Mouse (Mus musculus): ENCODE data around the gene Efcab6. TPM values are rescaled to one million over a fixed set of nuclear protein-coding genes. Genes with fewer than 3 reads are reported as not detected.

Gene Efcab6
- polyA plus RNA-seq, 1 experiment from 2014 or later = 0.46 TPM

DNA sequence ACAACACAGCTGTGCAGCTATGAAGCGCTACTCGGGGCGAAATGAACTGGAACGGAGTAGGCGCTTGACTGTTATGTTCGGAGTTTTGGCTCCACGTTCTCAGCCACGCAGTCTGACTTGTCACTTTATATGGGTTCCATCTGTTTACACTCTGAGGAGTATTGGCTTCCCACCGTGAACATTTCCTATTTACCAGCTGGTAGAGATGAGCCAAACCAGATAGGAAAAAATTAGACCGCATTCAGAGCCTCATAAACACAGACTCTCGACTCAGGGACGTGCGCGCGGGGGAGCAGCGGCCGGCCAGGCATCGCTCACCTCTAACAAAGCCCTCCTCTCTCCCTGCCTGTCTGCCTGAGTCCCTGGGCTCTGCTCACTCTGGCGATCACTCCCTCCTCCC, 67.1 kb downstream of the Efcab6 start:
- ATAC-seq (ENCODE audit: insufficient number of reproducible peaks, low FRiP score, low TSS enrichment, low read depth) = peak; percentile 65; the same call in 1 of the 2 replicates
- Histone ChIP-seq H3K27me3 (peaks cover 48% of the 10 kb centered on the region), H3K9ac (no peak overlapping the region), H3K4me1 (peaks cover 11% of the 10 kb centered on the region; the same call in 1 of the 2 replicates), H3K4me3 (no peak overlapping the region), H3K27ac (no peak overlapping the region), H3K9me3 (no peaks in the 10 kb centered on the region), H3K36me3 (no peaks in the 10 kb centered on the region), H3K4me2 (0 out of 2 replicates have a peak overlapping the region, but pooled peaks have one; percentile 10)
- 8% methylated on average over 19 of the region's 19 CpGs for WGBS

GRCm38 (mm10) chr15:83997550-83997949, 67.6 kb downstream of the Efcab6 start:
- H3K9ac ChIP-seq = no peak overlapping the region
- no peak overlapping the region for H3K4me2 ChIP-seq
- H3K27ac ChIP-seq = no peak overlapping the region
- no peaks in the 10 kb centered on the region for H3K36me3 ChIP-seq
- no peak for ATAC-seq (ENCODE audit: insufficient number of reproducible peaks, low FRiP score, low TSS enrichment, low read depth)
- H3K4me1 ChIP-seq = peaks cover 11% of the 10 kb centered on the region; the same call in 1 of the 2 replicates
- H3K9me3 ChIP-seq = no peaks in the 10 kb centered on the region
- peaks cover 54% of the 10 kb centered on the region for H3K27me3 ChIP-seq
- 18% methylated on average over 4 of the region's 4 CpGs for WGBS
- no peak overlapping the region for H3K4me3 ChIP-seq

DNA sequence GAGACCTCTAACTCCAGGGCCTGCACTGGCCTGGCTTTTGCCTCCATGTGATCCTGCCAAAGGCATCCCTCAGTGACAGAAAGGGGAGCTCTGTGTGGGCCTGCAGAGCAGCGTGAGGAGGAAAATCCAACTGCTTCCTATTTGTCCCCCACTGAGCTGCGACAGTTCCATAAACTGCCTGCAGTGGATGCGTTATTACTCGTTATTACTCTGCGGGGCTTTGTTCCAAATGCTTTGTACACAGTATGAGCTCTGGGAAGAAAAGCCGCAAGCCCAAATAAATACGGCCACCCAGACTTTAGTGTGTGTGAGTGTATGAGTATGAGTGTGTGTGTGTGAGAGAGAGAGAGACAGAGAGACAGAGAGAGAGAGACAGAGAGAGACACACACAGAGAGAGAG, 68.3 kb downstream of the Efcab6 start:
- H3K9ac ChIP-seq = no peak overlapping the region
- WGBS = 26% methylated on average over 7 of the region's 7 CpGs
- no peaks in the 10 kb centered on the region for H3K36me3 ChIP-seq
- ATAC-seq (ENCODE audit: insufficient number of reproducible peaks, low FRiP score, low TSS enrichment, low read depth) = no peak
- H3K27ac ChIP-seq = no peak overlapping the region
- no peak overlapping the region for H3K4me2 ChIP-seq
- peaks cover 11% of the 10 kb centered on the region; the same call in 1 of the 2 replicates for H3K4me1 ChIP-seq
- H3K9me3 ChIP-seq = no peaks in the 10 kb centered on the region
- H3K4me3 ChIP-seq = no peak overlapping the region
- peaks cover 59% of the 10 kb centered on the region for H3K27me3 ChIP-seq

DNA sequence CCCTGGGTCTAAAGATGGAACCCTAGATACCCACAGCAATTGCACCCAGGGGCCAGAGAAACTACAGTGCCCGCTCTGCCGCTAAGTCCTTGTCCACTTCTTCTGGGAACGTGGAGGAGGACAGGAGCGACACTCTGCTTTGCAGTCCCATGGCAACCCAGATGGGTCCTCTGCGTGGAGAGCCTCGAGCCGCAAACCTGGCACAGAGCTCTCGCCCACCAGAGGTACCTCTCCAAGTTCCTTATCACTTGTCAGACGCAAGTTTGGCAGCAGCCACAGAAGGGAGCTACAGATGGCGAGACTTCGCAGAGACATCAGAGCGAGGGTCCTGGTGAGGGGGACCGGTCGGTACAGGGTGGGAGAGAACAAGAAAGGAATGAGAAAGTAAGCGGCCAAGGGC, 73.0 kb downstream of the Efcab6 start:
- no peak for ATAC-seq (ENCODE audit: insufficient number of reproducible peaks, low FRiP score, low TSS enrichment, low read depth)
- no peaks in the 10 kb centered on the region for H3K36me3 ChIP-seq
- H3K9me3 ChIP-seq = no peaks in the 10 kb centered on the region
- 87% methylated on average over 15 of the region's 15 CpGs for WGBS
- no peak overlapping the region for H3K27ac ChIP-seq
- H3K4me3 ChIP-seq = no peak overlapping the region
- H3K4me1 ChIP-seq = peaks cover 13% of the 10 kb centered on the region
- peaks cover 51% of the 10 kb centered on the region for H3K27me3 ChIP-seq
- no peak overlapping the region for H3K9ac ChIP-seq
- no peak overlapping the region for H3K4me2 ChIP-seq

DNA sequence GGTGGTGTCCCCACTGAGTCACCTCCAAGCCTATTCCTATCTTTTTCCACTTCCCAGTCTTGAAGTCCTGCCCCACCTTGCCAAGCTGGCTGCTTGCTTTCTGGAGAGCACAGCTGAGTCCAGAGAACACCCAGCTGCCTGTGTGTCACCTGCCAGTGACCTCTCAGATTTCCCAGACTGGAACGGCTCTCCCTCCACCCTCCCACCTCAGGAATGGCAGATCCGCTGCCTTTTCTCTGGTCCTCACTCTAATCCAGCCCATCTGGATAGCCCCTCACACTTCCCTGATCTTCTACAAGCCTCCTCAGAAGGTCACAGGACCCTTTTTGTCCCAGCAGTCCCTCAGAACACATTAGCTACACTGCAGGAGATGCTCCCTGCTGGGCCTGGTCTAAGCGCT, 73.7 kb downstream of the Efcab6 start:
- Histone ChIP-seq H3K4me1 (peaks cover 14% of the 10 kb centered on the region), H3K9ac (no peak overlapping the region), H3K4me2 (no peak overlapping the region), H3K4me3 (no peak overlapping the region), H3K27ac (no peak overlapping the region), H3K36me3 (no peaks in the 10 kb centered on the region), H3K27me3 (peaks cover 46% of the 10 kb centered on the region), H3K9me3 (no peaks in the 10 kb centered on the region)
- ATAC-seq (ENCODE audit: insufficient number of reproducible peaks, low FRiP score, low TSS enrichment, low read depth) = no peak
- WGBS = 12% methylated on average over 3 of the region's 3 CpGs

- 73% methylated on average over 5 of the region's 5 CpGs for WGBS
Measured at GRCm38 (mm10) chr15:83989241-83989640, 75.9 kb downstream of the Efcab6 start.

GRCm38 (mm10) chr15:83988087-83988486, 77.1 kb downstream of the Efcab6 start:
- WGBS = 34% methylated on average over 7 of the region's 7 CpGs
- Histone ChIP-seq H3K27me3 (peaks cover 36% of the 10 kb centered on the region), H3K27ac (no peak overlapping the region), H3K4me2 (no peak overlapping the region), H3K9me3 (no peaks in the 10 kb centered on the region), H3K4me1 (peaks cover 14% of the 10 kb centered on the region), H3K4me3 (no peak overlapping the region), H3K9ac (no peak overlapping the region), H3K36me3 (no peaks in the 10 kb centered on the region)
- ATAC-seq (ENCODE audit: insufficient number of reproducible peaks, low FRiP score, low TSS enrichment, low read depth) = no peak

More at GRCm38 (mm10) chr15:83989241-83989640, 75.9 kb downstream of the Efcab6 start:
- no peak overlapping the region for H3K27ac ChIP-seq
- no peak for ATAC-seq (ENCODE audit: insufficient number of reproducible peaks, low FRiP score, low TSS enrichment, low read depth)
- no peak overlapping the region for H3K9ac ChIP-seq
- H3K9me3 ChIP-seq = no peaks in the 10 kb centered on the region
- no peak overlapping the region for H3K4me2 ChIP-seq
- H3K27me3 ChIP-seq = peaks cover 35% of the 10 kb centered on the region
- H3K4me3 ChIP-seq = no peak overlapping the region
- peaks cover 14% of the 10 kb centered on the region for H3K4me1 ChIP-seq
- H3K36me3 ChIP-seq = no peaks in the 10 kb centered on the region

DNA sequence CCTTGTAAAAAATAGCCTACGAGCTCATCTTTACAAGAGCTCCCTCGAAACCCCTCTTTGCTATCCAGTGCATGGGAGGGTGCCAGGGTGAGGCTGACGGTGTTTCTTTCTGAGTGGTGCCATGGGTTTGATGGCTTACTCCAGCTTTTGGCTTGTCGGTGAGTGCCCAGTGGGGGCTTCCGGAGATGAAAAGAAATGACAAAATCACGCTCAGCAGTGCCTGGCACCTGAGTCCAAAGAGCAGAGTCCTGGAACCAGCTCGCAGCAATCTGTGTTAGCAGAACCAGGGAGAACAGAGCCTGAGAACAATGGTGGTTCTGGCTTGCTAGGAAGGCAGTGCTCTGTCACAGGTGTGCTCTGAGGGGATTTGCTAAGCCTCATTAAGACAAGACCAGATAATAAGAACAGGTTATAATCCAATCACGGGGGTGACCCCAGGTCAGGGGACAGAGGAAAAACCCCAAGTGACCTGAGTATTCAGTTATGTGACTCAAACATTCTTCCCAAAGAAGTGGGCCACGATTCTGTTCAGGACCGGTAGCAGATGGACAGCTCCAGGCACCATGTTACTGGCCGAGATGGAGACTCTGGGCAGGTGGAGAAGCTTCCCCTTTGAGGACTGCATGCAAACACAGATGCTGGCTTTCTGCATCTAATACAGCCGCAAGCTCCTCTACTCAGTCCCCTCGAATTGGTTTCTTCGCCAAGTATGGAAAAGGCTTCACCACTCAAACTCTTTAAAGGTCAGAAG, 82.8 kb downstream of the Efcab6 start:
- Histone ChIP-seq H3K4me1 (peaks cover 2% of the 10 kb centered on the region; the same call in 1 of the 2 replicates), H3K27ac (no peak overlapping the region), H3K36me3 (no peaks in the 10 kb centered on the region), H3K4me2 (no peak overlapping the region), H3K9me3 (no peaks in the 10 kb centered on the region), H3K9ac (no peak overlapping the region), H3K27me3 (peaks cover 14% of the 10 kb centered on the region), H3K4me3 (no peak overlapping the region)
- 65% methylated on average over 14 of the region's 14 CpGs for WGBS
- ATAC-seq (ENCODE audit: insufficient number of reproducible peaks, low FRiP score, low TSS enrichment, low read depth) = no peak

DNA sequence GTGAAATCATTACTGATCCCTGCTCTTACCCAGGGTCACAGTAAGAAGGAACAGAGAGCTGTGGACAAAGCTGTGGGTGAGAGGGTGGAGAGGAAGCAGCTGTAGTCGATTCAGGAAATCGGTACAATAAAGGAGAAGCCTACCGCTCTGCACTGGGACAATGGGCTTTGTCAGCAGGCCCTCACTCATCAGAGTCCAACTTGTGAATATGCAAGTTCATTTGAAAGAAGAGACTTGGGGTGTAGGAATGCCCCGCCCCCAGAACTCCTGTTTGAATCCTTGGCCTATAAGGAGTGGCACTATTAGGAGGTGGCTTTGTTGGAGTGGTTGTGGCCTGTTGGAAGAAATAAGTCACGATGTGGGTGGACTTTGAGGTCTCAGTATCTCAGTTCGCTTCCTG, 86.3 kb downstream of the Efcab6 start:
- peaks cover 12% of the 10 kb centered on the region for H3K27me3 ChIP-seq
- H3K36me3 ChIP-seq = no peaks in the 10 kb centered on the region
- ATAC-seq (ENCODE audit: insufficient number of reproducible peaks, low FRiP score, low TSS enrichment, low read depth) = no peak
- H3K27ac ChIP-seq = no peak overlapping the region
- no peak overlapping the region for H3K4me2 ChIP-seq
- 76% methylated on average over 6 of the region's 6 CpGs for WGBS
- H3K4me1 ChIP-seq = no peaks in the 10 kb centered on the region
- H3K4me3 ChIP-seq = no peak overlapping the region
- H3K9ac ChIP-seq = no peak overlapping the region
- no peaks in the 10 kb centered on the region for H3K9me3 ChIP-seq

DNA sequence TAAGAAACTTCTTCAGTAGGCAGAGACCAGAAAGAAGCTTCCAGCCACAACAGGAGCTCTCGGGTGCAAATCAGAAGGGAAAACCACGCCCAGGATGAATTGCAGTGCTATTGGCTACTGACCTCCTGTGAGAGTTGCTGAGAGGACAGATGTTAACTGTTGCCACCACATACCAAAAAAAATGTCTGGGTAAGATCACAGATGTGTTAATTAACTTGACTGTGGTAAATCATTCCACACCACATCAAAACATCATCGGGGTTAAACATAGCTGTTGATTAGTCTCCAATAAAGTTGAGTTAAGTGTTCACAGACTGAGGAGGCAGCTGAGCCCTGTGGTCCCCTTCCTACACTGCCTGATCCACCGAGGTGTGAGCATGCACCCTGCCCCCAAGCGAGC, 88.1 kb downstream of the Efcab6 start:
- H3K36me3 ChIP-seq = no peaks in the 10 kb centered on the region
- H3K4me3 ChIP-seq = no peak overlapping the region
- H3K9me3 ChIP-seq = no peaks in the 10 kb centered on the region
- H3K27me3 ChIP-seq = peaks cover 16% of the 10 kb centered on the region
- no peak for ATAC-seq (ENCODE audit: insufficient number of reproducible peaks, low FRiP score, low TSS enrichment, low read depth)
- H3K27ac ChIP-seq = no peak overlapping the region
- H3K9ac ChIP-seq = no peak overlapping the region
- 9% methylated on average over 5 of the region's 5 CpGs for whole genome bisulfite sequencing
- H3K4me2 ChIP-seq = no peak overlapping the region
- H3K4me1 ChIP-seq = no peaks in the 10 kb centered on the region

DNA sequence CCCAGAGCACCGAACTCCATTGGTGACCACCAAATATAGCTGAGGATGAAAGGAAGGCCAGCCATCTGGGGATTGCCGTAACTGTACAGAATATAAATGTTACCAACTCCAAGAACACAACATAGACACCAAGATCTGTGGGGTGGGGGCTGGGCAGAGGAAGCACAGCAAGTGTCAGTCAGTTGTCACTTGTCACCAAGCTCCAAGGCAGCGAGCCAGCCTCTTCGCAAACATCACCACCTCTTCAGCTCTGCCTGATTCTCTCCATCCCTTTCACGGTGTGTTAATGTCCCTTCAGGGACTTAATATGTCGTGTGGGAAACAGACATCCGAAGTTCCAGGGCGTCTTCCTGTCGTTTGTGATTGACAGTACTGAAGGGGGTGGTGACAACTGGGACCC, 93.0 kb downstream of the Efcab6 start:
- H3K4me2 ChIP-seq = no peak overlapping the region
- no peaks in the 10 kb centered on the region for H3K36me3 ChIP-seq
- WGBS = 65% methylated on average over 9 of the region's 9 CpGs
- H3K27ac ChIP-seq = no peak overlapping the region
- H3K9ac ChIP-seq = no peak overlapping the region
- H3K4me3 ChIP-seq = no peak overlapping the region
- H3K9me3 ChIP-seq = no peaks in the 10 kb centered on the region
- peaks cover 18% of the 10 kb centered on the region for H3K27me3 ChIP-seq
- H3K4me1 ChIP-seq = no peaks in the 10 kb centered on the region
- no peak for ATAC-seq (ENCODE audit: insufficient number of reproducible peaks, low FRiP score, low TSS enrichment, low read depth)

DNA sequence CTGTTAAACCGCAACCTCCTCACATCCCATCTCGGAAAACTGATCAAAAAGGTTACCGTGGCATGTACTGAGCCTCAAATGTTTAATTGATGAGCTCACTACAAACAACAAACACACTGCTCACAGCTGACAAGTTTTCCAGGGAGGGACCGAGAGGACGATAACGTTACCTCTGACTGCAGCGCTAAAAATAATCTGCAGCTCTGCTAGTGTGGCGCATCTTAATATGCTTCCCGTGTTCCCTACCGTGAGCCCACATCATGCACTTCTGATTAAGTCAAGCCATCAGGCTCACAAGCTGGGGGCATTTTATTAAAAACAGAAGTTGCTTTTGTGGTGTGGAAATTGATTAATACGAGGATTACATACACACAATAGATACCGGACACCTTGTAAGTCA, 97.4 kb downstream of the Efcab6 start:
- Histone ChIP-seq H3K36me3 (no peaks in the 10 kb centered on the region), H3K4me2 (no peak overlapping the region), H3K4me1 (no peaks in the 10 kb centered on the region), H3K4me3 (no peak overlapping the region), H3K9ac (no peak overlapping the region), H3K27ac (no peak overlapping the region), H3K9me3 (no peaks in the 10 kb centered on the region), H3K27me3 (peaks cover 11% of the 10 kb centered on the region)
- ATAC-seq (ENCODE audit: insufficient number of reproducible peaks, low FRiP score, low TSS enrichment, low read depth) = no peak
- 59% methylated on average over 12 of the region's 12 CpGs for WGBS
